Mouse (Mus musculus): ENCODE data around the gene Prkag2.

Prkag2 gene

DNA sequence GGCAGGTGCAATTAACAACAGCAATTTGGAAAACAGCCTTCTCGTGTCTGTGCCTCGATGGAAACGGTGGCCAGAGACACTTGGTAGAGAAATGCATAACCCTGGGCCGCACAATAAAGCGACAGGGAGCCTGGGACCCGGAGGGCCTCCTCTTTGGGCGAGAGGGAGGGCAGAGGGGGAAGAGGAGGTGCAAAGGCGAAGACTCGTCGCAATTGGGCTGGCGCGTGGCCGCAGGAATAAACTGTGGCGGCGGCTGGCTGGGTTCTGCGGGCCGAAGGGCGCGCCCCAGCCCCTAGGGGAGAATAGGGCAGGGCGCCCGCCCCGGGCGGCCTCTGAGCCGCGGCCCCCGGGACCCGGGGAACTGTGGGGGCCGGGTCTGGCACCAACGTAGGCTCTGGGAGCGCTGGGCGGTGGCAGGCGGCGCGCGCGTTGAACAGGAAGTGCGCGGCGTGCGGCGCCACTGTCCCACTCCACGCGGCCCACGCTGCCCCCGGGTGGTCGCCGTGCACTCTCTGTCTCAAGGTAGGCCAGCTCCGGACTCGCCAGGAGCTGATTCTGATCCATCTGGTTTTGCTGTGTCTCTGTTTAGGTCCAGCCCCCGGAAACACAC, at the start of gene Prkag2:
TSS of gene Prkag2 (minus strand) at position 127 of the 610 bp plus-strand sequence.
- DNase-seq (ENCODE audit: low spot score in 2 of 2) = peak in 1 of 2 experiments; percentile 44

DNA sequence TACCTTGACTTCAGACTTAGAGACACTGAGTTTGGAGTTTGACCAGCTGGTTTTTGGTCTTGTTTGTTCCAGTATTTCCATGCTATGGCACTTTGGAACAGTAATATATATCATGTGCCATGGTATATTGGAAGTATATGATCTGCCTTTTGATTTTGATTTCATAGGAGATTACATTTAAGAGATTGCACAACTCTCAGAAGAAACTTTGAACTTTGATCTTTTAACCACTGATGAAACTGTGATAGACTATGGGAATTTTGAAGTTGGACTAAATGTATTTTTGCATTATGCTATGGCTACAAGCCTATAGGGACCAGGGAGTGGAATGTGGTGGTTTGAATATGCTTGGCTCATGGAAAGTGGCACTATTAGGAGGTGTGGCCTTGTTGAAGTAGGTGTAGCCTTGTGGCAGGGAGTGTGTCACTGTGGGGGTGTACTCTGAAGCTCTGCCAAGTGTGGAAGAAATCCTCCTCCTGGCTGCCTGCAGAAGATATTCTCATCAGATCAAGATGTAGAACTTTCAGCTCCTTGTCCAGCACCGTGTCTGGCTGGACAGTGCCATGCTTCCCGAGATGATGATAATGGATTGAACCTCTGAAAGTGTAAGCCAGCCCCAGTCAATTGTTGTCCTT, 49.0 kb upstream of the Prkag2 start:
- DNase-seq (ENCODE audit: low spot score in 2 of 2) = no peak

DNA sequence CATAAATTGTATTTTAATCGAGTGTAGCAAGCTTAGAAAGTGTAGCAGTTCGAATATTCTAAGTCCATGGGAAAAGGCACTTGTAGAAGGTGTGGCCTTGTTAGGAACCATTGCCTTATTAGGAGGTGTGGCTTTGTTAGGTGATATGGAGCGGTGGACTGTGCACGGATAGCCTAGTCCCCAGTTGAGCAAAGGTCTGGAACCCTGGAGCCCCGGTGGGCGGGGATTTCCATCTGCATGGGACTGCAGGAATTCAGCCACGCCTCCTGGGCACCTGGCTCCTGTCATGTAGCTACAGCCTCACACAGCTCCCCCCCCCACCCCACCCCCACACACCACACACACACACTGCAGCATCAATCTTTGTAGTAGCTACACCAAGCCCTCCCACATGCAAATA, 46.3 kb upstream of the Prkag2 start:
- no peak for DNase-seq (ENCODE audit: low spot score in 2 of 2)

GRCm38 (mm10) chr5:25127865-25128264, 27.4 kb upstream of the Prkag2 start:
- DNase-seq (ENCODE audit: low spot score in 2 of 2) = no peak

GRCm38 (mm10) chr5:25125884-25126560, 25.6 kb upstream of the Prkag2 start:
- no peak for DNase-seq (ENCODE audit: low spot score in 2 of 2)

- DNase-seq (ENCODE audit: low spot score in 2 of 2) = no peak
Measured at GRCm38 (mm10) chr5:25122534-25122933, 22.1 kb upstream of the Prkag2 start.

- peak; percentile 26 to 52 for DNase-seq (ENCODE audit: low spot score in 2 of 2)
Measured at GRCm38 (mm10) chr5:25119148-25119547, 18.7 kb upstream of the Prkag2 start.

GRCm38 (mm10) chr5:25115997-25116396, 15.6 kb upstream of the Prkag2 start:
- DNase-seq (ENCODE audit: low spot score in 2 of 2) = peak; percentile 87 to 92

GRCm38 (mm10) chr5:25115216-25115615, 14.8 kb upstream of the Prkag2 start:
- no peak for DNase-seq (ENCODE audit: low spot score in 2 of 2)

- DNase-seq (ENCODE audit: low spot score in 2 of 2) = no peak
Measured at GRCm38 (mm10) chr5:25114110-25114509, 13.7 kb upstream of the Prkag2 start.

GRCm38 (mm10) chr5:25110314-25110713, 9.9 kb upstream of the Prkag2 start:
- DNase-seq (ENCODE audit: low spot score in 2 of 2) = no peak

- DNase-seq (ENCODE audit: low spot score in 2 of 2) = no peak
Measured at GRCm38 (mm10) chr5:25105748-25106147, 5.3 kb upstream of the Prkag2 start.

DNA sequence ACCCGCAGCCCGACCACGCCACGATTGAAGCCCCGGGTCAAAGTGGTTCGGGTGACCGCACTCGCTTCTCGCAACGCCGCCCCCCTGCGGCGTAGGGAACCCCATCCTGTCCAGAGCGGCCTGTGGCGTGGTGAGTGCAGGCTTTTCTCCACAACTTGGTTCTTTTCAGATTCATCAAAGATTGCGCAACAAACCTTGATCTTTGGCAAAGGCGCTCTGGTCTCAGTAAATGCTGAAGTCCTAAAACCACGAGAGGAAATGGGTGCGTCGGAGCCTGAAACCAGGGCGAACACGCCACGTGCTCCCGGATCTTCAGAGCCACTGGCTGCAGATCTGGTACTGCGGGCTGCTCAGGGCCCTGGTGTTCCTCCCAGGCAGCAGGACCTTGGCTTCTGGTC, 683 bp upstream of the Prkag2 start:
- DNase-seq (ENCODE audit: low spot score in 2 of 2) = peak in 1 of 2 experiments; percentile 46

GRCm38 (mm10) chr5:25100157-25100515, 306 bp downstream of the Prkag2 start:
- DNase-seq (ENCODE audit: low spot score in 2 of 2) = peak in 1 of 2 experiments; percentile 45

DNA sequence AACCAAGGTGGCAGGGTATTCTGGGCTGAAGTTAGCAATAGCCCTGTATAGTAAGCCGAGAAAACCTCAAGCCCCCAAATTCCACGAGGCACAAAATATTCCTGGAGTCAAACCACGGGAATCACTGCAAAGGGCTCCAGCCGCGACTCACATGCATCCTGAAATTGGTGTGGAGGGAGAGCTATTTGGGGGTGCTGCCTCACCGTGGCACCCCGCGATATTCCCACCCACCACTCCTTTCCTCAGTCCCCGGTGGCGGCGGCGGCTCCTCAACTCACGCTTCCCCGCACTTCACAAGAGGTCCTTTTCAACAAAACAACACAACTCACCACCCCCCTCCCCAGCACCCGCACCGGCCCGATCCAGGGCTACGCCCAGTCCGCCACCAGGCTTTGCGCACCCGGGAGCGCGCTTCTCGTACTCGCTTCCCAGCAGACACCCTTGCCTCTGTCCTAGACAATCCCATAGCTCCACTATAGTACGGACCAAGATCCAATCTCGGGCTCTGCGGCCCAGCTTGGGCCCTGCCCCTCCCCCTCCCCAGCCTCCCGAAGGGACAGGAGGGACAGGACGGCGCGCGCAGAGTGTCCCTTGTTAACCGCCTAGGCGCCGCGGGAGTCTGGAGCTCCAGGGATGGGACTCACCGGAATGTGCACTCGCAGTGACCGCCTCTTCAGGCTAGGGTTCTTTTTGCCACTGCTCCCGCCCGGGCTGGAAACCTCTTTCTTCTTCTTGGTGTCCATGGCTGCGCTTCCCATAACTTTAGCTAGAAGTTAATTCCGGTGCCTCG, 880 bp downstream of the Prkag2 start:
- DNase-seq (ENCODE audit: low spot score in 2 of 2) = peak; percentile 62

DNA sequence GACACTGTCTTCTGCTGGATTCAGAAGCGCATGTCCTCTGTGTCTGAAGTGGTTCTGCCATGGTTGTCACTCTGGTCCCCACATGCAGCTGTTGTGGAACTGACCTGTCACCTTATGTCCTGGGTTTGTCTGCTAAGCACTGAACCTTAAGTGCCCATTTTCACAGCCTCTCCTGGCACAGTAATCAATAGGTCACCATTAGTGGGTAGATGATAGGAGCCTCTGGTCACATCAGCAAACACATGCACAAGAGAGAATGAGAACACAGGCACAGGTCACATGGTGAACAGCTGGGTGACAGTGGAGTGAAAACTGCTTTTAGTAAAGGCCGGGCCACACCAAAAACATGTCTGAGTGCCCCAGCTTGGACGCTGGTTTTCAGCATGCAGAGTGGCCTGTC, 2.6 kb downstream of the Prkag2 start:
- no peak for DNase-seq (ENCODE audit: low spot score in 2 of 2)

GRCm38 (mm10) chr5:25096431-25096830, 4.0 kb downstream of the Prkag2 start:
- DNase-seq (ENCODE audit: low spot score in 2 of 2) = no peak

DNA sequence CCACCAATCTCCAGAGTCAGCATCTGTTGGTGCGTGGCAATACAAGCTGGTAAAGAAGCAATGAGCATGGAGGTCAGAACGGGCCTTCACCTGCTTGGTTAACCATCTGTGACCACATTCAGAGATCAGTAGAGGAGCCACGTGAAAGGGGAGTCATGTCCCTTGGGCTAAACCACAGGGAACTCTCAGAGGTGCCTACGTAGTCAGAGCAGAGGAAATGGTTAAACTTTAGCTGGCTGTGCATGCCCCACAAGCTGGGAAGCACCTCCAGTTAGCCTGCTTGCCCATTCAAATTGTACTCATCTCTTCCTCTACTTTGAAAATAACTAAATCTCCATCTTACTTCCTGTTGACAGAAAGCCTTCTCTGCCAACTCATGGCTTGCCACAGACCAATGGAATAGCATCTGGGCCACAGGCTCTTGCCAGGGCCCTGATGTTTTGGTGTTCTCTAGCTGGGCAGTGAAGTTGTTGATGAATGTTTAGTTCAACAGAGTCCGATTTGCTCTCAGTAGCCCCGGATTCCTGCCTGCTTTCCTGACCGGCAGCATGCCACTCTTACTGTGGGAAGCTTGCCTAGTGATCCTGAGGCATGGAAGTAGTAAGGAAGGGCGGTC, 7.7 kb downstream of the Prkag2 start:
- DNase-seq (ENCODE audit: low spot score in 2 of 2) = no peak

DNA sequence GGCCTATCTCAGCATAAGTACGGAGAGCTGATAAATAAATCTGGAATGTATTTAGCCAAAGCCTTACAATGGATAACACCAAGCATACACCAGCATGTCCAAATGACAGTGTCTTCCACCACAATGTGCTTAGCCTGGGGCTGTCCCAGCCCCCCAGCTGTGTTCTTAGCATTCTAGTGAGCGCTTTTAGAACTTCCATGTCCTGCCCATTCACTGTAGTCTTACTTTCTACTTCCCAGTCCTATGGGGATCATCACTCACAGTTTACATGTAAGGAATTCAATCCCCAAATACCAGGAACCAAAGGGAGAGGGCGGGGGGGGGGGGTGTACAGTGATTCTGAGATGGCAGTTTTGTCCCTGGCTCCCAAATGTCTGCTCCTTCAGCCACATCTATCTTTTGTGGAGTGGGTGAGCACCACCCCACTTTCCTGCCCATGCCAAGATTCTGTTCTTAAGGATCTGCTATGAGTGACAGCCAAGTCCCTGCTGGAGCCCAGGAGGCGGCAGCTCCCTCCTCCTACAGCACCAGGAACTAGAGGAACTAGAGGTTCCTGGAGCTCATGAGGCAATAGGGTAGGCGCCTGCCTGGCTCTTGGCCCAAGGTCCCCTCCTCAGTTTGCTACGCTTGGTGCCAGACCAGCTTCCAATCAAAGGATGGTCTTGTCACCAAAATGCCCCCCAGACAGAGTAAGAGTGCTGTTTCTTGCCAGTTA, 11.0 kb downstream of the Prkag2 start:
- DNase-seq (ENCODE audit: low spot score in 2 of 2) = peak in 1 of 2 experiments; percentile 53

GRCm38 (mm10) chr5:25088633-25089032, 11.8 kb downstream of the Prkag2 start:
- DNase-seq (ENCODE audit: low spot score in 2 of 2) = no peak

GRCm38 (mm10) chr5:25088111-25088510, 12.3 kb downstream of the Prkag2 start:
- DNase-seq (ENCODE audit: low spot score in 2 of 2) = no peak
